Mouse (Mus musculus): ENCODE measurements around the gene Gm42420. TPM values are rescaled to one million over a fixed set of nuclear protein-coding genes. Genes with fewer than 3 reads are reported as not detected.
A peak's percentile ranks its signal among the peaks of the same experiment; 100 is the strongest.

Gm42420 gene
- polyA plus RNA-seq, 1 experiment from 2014 or later = not detected

DNA sequence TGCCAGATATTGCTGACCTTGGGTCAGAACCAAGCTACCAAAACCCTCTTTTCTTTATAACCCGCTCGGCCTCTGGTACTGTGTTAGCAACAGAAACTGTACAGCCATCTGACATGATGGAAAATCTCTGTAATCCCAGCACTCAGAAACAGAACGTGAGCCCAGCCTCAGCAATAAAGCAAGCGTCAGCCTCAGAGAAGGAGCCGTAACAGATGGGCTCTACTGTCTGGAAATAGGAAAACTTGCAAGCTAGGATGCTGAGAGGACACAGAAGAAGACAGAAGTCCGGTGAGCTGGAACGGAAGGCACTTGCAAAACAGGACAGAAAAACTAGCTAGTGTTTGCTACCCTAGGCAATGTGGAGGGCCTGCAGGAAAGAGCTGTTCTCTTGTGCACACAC is 40.1 kb upstream of the Gm42420 start:
- no peaks in the 10 kb centered on the region for H3K27me3 ChIP-seq (ENCODE audit: control insufficient read depth, insufficient read depth, low read length)
- DNase-seq (ENCODE audit: low spot score) = no peak
- peaks cover 29% of the 10 kb centered on the region; the same call in 1 of the 2 replicates for H3K4me1 ChIP-seq (replicated peaks; ENCODE audit: control insufficient read depth, insufficient read depth, low read length)
- no peak overlapping the region for H3K9ac ChIP-seq (ENCODE audit: low read length)
- no peak overlapping the region; the same call in 1 of the 2 replicates for H3K27ac ChIP-seq (ENCODE audit: low read depth, low read length)
- ATAC-seq (replicated peaks; ENCODE audit: low FRiP score) = no peak
- WGBS = 88% methylated on average over 7 of the region's 7 CpGs
- H3K4me2 ChIP-seq (ENCODE audit: low read depth, low read length, severe bottlenecking) = no peak overlapping the region
- no peaks in the 10 kb centered on the region for H3K9me3 ChIP-seq (ENCODE audit: control insufficient read depth, low read length)
- H3K36me3 ChIP-seq (ENCODE audit: control insufficient read depth, insufficient read depth, low read length) = no peaks in the 10 kb centered on the region; the same call in 1 of the 2 replicates
- no peak overlapping the region for H3K4me3 ChIP-seq (ENCODE audit: low read depth, low read length)

DNA sequence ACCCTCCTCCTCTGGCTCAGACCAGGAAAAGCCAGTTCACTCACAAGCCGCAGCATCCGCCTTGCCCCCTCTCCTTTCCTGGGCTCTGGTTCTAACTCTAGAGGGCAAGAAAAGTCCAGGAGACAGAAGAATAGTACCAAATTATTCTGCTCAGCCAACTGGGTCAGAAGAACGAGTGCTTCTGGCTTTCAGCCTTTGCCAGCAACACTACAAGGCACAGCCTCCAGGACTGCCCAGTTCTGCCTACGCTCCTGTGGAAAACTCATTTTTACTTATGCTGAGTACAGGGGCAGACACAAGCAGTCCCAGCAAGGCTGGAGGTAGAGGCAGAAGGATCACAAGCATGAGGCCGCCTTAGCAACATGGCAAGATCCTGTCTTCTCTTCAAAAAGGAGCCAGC is 37.5 kb upstream of the Gm42420 start:
- no peak overlapping the region for H3K4me2 ChIP-seq (ENCODE audit: low read depth, low read length, severe bottlenecking)
- no peak overlapping the region for H3K4me3 ChIP-seq (ENCODE audit: low read depth, low read length)
- H3K9me3 ChIP-seq (ENCODE audit: control insufficient read depth, low read length) = no peaks in the 10 kb centered on the region
- ATAC-seq (replicated peaks; ENCODE audit: low FRiP score) = no peak
- no peaks in the 10 kb centered on the region for H3K27me3 ChIP-seq (ENCODE audit: control insufficient read depth, insufficient read depth, low read length)
- no peak overlapping the region for H3K9ac ChIP-seq (ENCODE audit: low read length)
- H3K4me1 ChIP-seq (replicated peaks; ENCODE audit: control insufficient read depth, insufficient read depth, low read length) = peaks cover 21% of the 10 kb centered on the region; the same call in 1 of the 2 replicates
- 84% methylated on average over 5 of the region's 5 CpGs for WGBS
- no peak for DNase-seq (ENCODE audit: low spot score)
- H3K36me3 ChIP-seq (ENCODE audit: control insufficient read depth, insufficient read depth, low read length) = no peaks in the 10 kb centered on the region; the same call in 1 of the 2 replicates
- H3K27ac ChIP-seq (ENCODE audit: low read depth, low read length) = no peak overlapping the region

DNA sequence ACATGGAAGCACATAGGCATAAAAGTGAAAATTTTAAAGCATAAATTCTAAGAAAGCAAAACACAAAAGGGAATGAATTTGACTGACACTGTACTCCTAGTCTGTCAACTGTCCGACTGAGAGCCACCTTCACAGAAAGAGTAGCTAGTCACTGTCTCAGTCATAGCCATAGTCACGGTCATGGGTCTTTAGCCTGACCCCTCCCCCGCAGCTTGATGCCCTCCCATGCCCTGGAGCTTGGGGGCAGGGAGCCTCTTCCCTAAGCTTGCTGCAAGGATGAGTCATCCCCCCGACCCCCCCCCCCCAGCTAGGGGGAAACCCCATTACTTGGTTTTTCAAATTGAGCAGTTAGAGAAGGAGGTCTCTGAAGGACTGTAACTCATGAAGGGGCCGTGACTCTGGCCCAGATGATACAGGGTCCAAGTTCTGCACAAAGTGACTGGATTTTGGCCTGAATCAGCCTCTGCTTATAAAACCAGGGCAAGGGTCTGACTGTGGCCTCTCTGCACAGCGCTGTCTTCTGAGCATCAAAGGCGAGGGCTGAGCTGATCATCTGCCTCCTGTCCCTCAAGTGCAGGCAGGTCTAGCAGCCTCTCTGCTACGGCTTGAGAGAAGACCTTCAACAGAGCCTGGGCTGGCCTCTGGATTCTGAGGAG is 33.4 kb upstream of the Gm42420 start:
- Histone ChIP-seq H3K4me1 (replicated peaks; ENCODE audit: control insufficient read depth, insufficient read depth, low read length) (peaks cover 8% of the 10 kb centered on the region; the same call in 1 of the 2 replicates), H3K27ac (ENCODE audit: low read depth, low read length) (no peak overlapping the region), H3K36me3 (ENCODE audit: control insufficient read depth, insufficient read depth, low read length) (no peaks in the 10 kb centered on the region), H3K27me3 (ENCODE audit: control insufficient read depth, insufficient read depth, low read length) (no peaks in the 10 kb centered on the region), H3K9me3 (ENCODE audit: control insufficient read depth, low read length) (no peaks in the 10 kb centered on the region), H3K4me3 (ENCODE audit: low read depth, low read length) (no peak overlapping the region), H3K9ac (ENCODE audit: low read length) (no peak overlapping the region), H3K4me2 (ENCODE audit: low read depth, low read length, severe bottlenecking) (no peak overlapping the region)
- DNase-seq (ENCODE audit: low spot score) (no peak), ATAC-seq (replicated peaks; ENCODE audit: low FRiP score) (no peak)
- 71% methylated on average over 8 of the region's 8 CpGs for WGBS

GRCm38 (mm10) chr6:39554888-39555647 is 30.5 kb upstream of the Gm42420 start:
- Histone ChIP-seq H3K9me3 (ENCODE audit: control insufficient read depth, low read length) (no peaks in the 10 kb centered on the region), H3K27me3 (ENCODE audit: control insufficient read depth, insufficient read depth, low read length) (no peaks in the 10 kb centered on the region), H3K9ac (ENCODE audit: low read length) (no peak overlapping the region), H3K4me1 (replicated peaks; ENCODE audit: control insufficient read depth, insufficient read depth, low read length) (peaks cover 17% of the 10 kb centered on the region), H3K4me3 (ENCODE audit: low read depth, low read length) (no peak overlapping the region), H3K27ac (ENCODE audit: low read depth, low read length) (no peak overlapping the region), H3K36me3 (ENCODE audit: control insufficient read depth, insufficient read depth, low read length) (no peaks in the 10 kb centered on the region), H3K4me2 (ENCODE audit: low read depth, low read length, severe bottlenecking) (peak overlapping the region; percentile 79)
- ATAC-seq (replicated peaks; ENCODE audit: low FRiP score) = no peak
- WGBS = 74% methylated on average over 12 of the region's 12 CpGs
- no peak for DNase-seq (ENCODE audit: low spot score)

DNA sequence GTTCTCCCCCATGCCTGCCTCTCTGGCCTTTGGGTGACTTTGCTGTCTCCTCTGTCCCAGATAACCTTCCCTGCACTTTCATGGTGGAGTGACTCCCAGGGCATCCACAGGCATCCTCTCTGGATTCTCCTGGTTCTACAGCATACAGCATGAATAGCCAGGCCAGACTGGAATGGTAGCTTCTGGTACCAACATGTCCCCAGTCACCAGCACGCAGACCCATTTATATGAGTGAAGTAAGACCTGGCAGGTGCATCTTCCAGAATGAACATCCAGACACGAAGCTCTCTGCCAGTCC is 30.0 kb upstream of the Gm42420 start:
- Histone ChIP-seq H3K27me3 (ENCODE audit: control insufficient read depth, insufficient read depth, low read length) (no peaks in the 10 kb centered on the region), H3K9ac (ENCODE audit: low read length) (no peak overlapping the region), H3K9me3 (ENCODE audit: control insufficient read depth, low read length) (no peaks in the 10 kb centered on the region), H3K36me3 (ENCODE audit: control insufficient read depth, insufficient read depth, low read length) (no peaks in the 10 kb centered on the region), H3K4me3 (ENCODE audit: low read depth, low read length) (no peak overlapping the region), H3K4me2 (ENCODE audit: low read depth, low read length, severe bottlenecking) (peak overlapping the region; percentile 79), H3K27ac (ENCODE audit: low read depth, low read length) (no peak overlapping the region), H3K4me1 (replicated peaks; ENCODE audit: control insufficient read depth, insufficient read depth, low read length) (peaks cover 17% of the 10 kb centered on the region)
- no peak for DNase-seq (ENCODE audit: low spot score)
- WGBS = 80% methylated on average over 2 of the region's 2 CpGs
- no peak for ATAC-seq (replicated peaks; ENCODE audit: low FRiP score)

- under 1% methylated on average over 42 of the region's 54 CpGs for WGBS
- H3K9ac ChIP-seq (ENCODE audit: low read length) = peak overlapping the region; percentile 96
Observed at GRCm38 (mm10) chr6:39556900-39557659, 28.5 kb upstream of the Gm42420 start.

DNA sequence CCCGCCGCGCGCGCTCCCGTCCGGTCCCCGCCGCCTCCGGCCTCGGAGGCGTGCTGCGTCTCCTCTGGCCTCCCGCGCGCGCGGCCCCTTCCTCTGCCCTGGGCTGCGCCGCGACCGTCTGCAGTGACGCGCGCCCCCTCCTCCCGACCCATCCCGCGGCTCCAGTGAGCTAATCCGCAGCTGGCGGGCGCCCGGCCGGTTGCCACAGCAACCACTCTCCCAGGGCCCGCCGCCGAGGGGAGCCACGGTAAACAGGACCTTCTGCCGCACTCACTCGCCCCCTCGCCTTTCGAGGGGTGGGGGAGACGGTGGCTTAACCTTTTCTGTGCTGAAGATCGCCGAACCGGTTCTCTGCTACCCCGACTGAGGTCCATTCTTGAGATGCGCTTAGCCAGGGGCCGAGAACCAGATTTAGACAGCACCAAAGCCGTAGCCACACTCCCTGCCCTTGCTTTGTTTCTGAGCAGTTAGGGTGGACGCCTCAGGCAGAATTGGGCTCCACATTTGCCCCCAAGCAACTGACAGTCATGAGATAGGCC is 27.8 kb upstream of the Gm42420 start, which contains the start of gene Dennd2a:
Gene Dennd2a (minus strand): TSS at position 145 of the 539 bp plus-strand sequence.
- ATAC-seq (replicated peaks; ENCODE audit: low FRiP score) (peak; percentile 95), DNase-seq (ENCODE audit: low spot score) (peak; percentile 97)
- Histone ChIP-seq H3K4me2 (ENCODE audit: low read depth, low read length, severe bottlenecking) (peak within 1 kb of the TSS; percentile 79), H3K36me3 (ENCODE audit: control insufficient read depth, insufficient read depth, low read length) (no peaks in the 10 kb centered on the region), H3K9me3 (ENCODE audit: control insufficient read depth, low read length) (no peaks in the 10 kb centered on the region), H3K27ac (ENCODE audit: low read depth, low read length) (peak within 1 kb of the TSS; percentile 92), H3K4me1 (replicated peaks; ENCODE audit: control insufficient read depth, insufficient read depth, low read length) (peaks cover 17% of the 10 kb centered on the region), H3K9ac (ENCODE audit: low read length) (peak within 1 kb of the TSS; percentile 96), H3K27me3 (ENCODE audit: control insufficient read depth, insufficient read depth, low read length) (no peaks in the 10 kb centered on the region), H3K4me3 (ENCODE audit: low read depth, low read length) (peak within 1 kb of the TSS; percentile 87)
- WGBS = 0% methylated on average over 50 of the region's 50 CpGs

More at GRCm38 (mm10) chr6:39556900-39557659, 28.5 kb upstream of the Gm42420 start:
- Histone ChIP-seq H3K36me3 (ENCODE audit: control insufficient read depth, insufficient read depth, low read length) (no peaks in the 10 kb centered on the region), H3K4me2 (ENCODE audit: low read depth, low read length, severe bottlenecking) (peak overlapping the region; percentile 79), H3K4me3 (ENCODE audit: low read depth, low read length) (peak overlapping the region; percentile 87), H3K27ac (ENCODE audit: low read depth, low read length) (peak overlapping the region; percentile 92), H3K4me1 (replicated peaks; ENCODE audit: control insufficient read depth, insufficient read depth, low read length) (peaks cover 17% of the 10 kb centered on the region), H3K27me3 (ENCODE audit: control insufficient read depth, insufficient read depth, low read length) (no peaks in the 10 kb centered on the region), H3K9me3 (ENCODE audit: control insufficient read depth, low read length) (no peaks in the 10 kb centered on the region)
- DNase-seq (ENCODE audit: low spot score) (peak; percentile 81), ATAC-seq (replicated peaks; ENCODE audit: low FRiP score) (peak; percentile 70)

- Histone ChIP-seq H3K27me3 (ENCODE audit: control insufficient read depth, insufficient read depth, low read length) (no peaks in the 10 kb centered on the region; the same call in 1 of the 2 replicates), H3K4me2 (ENCODE audit: low read depth, low read length, severe bottlenecking) (no peak overlapping the region), H3K4me1 (replicated peaks; ENCODE audit: control insufficient read depth, insufficient read depth, low read length) (peaks cover 17% of the 10 kb centered on the region), H3K36me3 (ENCODE audit: control insufficient read depth, insufficient read depth, low read length) (no peaks in the 10 kb centered on the region), H3K9ac (ENCODE audit: low read length) (no peak overlapping the region), H3K9me3 (ENCODE audit: control insufficient read depth, low read length) (no peaks in the 10 kb centered on the region), H3K4me3 (ENCODE audit: low read depth, low read length) (no peak overlapping the region), H3K27ac (ENCODE audit: low read depth, low read length) (no peak overlapping the region)
- WGBS = 48% methylated on average over 6 of the region's 6 CpGs
- DNase-seq (ENCODE audit: low spot score) = no peak
- ATAC-seq (replicated peaks; ENCODE audit: low FRiP score) = no peak
Observed at GRCm38 (mm10) chr6:39559276-39559939, 26.1 kb upstream of the Gm42420 start.

All from forebrain, embryonic 11.5 days (tissue).